Mouse (Mus musculus) neural tube, embryonic 12.5 days (tissue): ENCODE results near the gene Mien1. TPM values are rescaled to one million over a fixed set of nuclear protein-coding genes. Genes with fewer than 3 reads are reported as not detected.

Experiments used
- ATAC-seq: fragments of 200-750 bp; cut with Nextera tagmentation; 2 replicates; pipeline ENCODE4 v1.8.0; 2017; ENCODE audit warnings: low read depth, mild to moderate bottlenecking, moderate TSS enrichment, moderate library complexity; ENCODE audit not compliant: low FRiP score
- H3K27ac ChIP-seq: fragments of 300-500 bp; sonication (generic); 2 replicates; pipeline ENCODE4 v1.5.1; 2016
- H3K27me3 ChIP-seq: fragments of 300-500 bp; sonication (generic); replicated peaks from 2 replicates; pipeline ENCODE4 v1.6.1; 2016; ENCODE audit warnings: mild to moderate bottlenecking
- H3K36me3 ChIP-seq: fragments of 300-500 bp; sonication (generic); 2 replicates; pipeline ENCODE4 v1.6.1; 2016; ENCODE audit warnings: mild to moderate bottlenecking
- H3K4me1 ChIP-seq: fragments of 300-500 bp; sonication (generic); 2 replicates; pipeline ENCODE4 v1.6.1; 2016
- H3K4me2 ChIP-seq: fragments of 300-500 bp; sonication (generic); replicated peaks from 2 replicates; pipeline ENCODE4 v1.6.1; 2016; ENCODE audit warnings: mild to moderate bottlenecking
- H3K4me3 ChIP-seq: fragments of 300-500 bp; sonication (generic); 2 replicates; pipeline ENCODE4 v1.5.1; 2016
- H3K9ac ChIP-seq: fragments of 300-500 bp; sonication (generic); 2 replicates; pipeline ENCODE4 v1.6.1; 2016; ENCODE audit warnings: mild to moderate bottlenecking
- H3K9me3 ChIP-seq: fragments of 300-500 bp; sonication (generic); 2 replicates; pipeline ENCODE4 v1.6.1; 2016; ENCODE audit warnings: mild to moderate bottlenecking
- WGBS: fragments of 180-500 bp; shearing (Covaris S2); methylation state at CpG from one replicate; pipeline ENCODE4 v1.1.7; 2016; 5-methylcytosine and 5-hydroxymethylcytosine counted together
- polyA plus RNA-seq: library from polyadenylated mRNA; unstranded; fragments of >200 nt; fragmentation: Nextera tagmentation; extraction: Ambion mirVana; gene quantifications from 2 replicates; pipeline ENCODE4 v1.2.1, GENCODE M21; 2016

Gene Mien1
- polyA plus RNA-seq, 1 experiment from 2014 or later = 196 TPM

DNA sequence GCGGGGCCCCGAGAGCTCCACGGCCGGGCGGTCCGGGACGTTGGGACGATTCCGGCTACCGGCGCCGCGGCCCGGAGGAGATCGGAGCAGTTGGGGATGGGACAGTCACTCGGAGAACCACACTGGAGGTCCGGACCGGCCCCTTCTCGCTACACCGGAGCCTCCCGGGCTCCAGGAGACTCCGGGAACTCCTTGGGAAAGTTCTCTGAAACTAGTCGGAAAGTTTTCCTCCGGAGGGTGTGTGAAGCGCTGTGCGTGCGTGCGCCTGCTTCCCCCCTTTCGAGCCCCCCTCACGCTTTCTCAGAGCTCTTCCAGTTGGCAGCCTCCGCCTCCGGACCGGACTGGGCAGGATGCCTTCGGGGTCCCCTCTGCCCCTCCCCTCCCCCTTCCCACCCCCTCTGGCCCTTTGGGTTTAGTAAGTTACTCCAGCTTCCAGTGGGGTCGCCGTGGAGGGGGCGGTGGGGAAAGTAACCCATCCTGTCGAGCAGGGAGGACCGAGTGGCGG is 25.9 kb downstream of the Mien1 start:
- Histone ChIP-seq H3K36me3 (no peaks in the 10 kb centered on the region), H3K9me3 (no peaks in the 10 kb centered on the region), H3K4me3 (peak overlapping the region; percentile 72), H3K27ac (0 out of 2 replicates have a peak overlapping the region, but pooled peaks have one; percentile 37), H3K4me2 (peak overlapping the region; percentile 99), H3K4me1 (peaks cover 35% of the 10 kb centered on the region), H3K9ac (peak overlapping the region; percentile 84), H3K27me3 (peaks cover 18% of the 10 kb centered on the region)
- peak; percentile 49 for ATAC-seq
- under 1% methylated on average over 40 of the region's 40 CpGs for WGBS

DNA sequence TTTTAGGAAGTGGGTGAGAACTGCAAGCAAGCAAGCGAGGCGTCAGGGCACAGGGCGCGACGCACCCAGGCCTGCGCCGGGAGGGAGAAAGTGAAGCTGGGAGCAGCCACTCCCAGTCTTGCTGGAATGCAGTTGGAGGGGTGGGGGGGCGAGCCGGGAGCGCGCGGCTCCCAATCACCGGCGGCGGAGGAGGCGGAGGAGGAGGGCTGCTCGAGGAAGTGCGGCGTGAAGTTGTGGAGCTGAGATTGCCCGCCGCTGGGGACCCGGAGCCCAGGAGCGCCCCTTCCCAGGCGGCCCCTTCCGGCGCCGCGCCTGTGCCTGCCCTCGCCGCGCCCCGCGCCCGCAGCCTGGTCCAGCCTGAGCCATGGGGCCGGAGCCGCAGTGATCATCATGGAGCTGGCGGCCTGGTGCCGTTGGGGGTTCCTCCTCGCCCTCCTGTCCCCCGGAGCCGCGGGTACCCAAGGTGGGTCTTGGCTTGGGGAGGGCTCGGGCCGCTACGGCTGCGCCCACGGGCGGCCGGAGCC is 26.5 kb downstream of the Mien1 start, which contains the start of gene Erbb2:
Gene Erbb2, plus strand, starts transcription at position 198 of the 524 bp plus-strand sequence.
- Histone ChIP-seq H3K4me2 (peak within 1 kb of the TSS; percentile 99), H3K27ac (0 out of 2 replicates have a peak within 1 kb of the TSS, but pooled peaks have one; percentile 37), H3K9ac (peak within 1 kb of the TSS; percentile 84), H3K4me3 (peak within 1 kb of the TSS; percentile 72), H3K27me3 (peaks cover 18% of the 10 kb centered on the region), H3K36me3 (no peaks in the 10 kb centered on the region), H3K9me3 (no peaks in the 10 kb centered on the region), H3K4me1 (peaks cover 35% of the 10 kb centered on the region)
- peak; percentile 64 for ATAC-seq
- under 1% methylated on average over 41 of the region's 49 CpGs for WGBS

DNA sequence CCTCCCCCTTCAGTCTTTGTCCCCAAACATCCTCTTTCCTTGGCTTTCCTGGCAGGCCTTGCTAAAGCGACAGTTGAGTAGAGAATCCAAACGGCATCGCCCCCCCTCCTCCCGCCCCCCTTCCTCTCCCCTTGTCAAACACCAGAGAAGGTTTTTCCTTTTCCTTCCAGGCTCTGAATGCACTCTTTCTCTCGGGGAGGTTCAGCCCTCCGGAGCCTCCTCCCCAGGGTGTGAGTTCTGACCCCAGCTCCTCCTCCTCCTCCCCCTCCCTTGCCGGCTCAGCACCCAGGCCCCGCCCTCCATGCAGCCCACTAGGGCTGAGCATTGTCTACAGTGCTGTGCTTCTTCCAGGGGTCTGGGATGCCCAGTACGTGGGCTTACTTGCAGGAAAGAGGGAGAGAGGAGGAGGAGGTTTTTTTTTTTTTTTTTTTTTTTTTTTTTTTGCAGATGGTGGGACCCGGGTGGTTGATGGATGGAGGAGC is 29.4 kb downstream of the Mien1 start:
- Histone ChIP-seq H3K4me3 (no peak overlapping the region), H3K36me3 (no peaks in the 10 kb centered on the region), H3K9ac (no peak overlapping the region), H3K4me2 (peak overlapping the region; percentile 39), H3K9me3 (no peaks in the 10 kb centered on the region), H3K27ac (no peak overlapping the region), H3K4me1 (peaks cover 34% of the 10 kb centered on the region), H3K27me3 (peaks cover 21% of the 10 kb centered on the region)
- no peak for ATAC-seq
- 2% methylated on average over 10 of the region's 10 CpGs for WGBS

DNA sequence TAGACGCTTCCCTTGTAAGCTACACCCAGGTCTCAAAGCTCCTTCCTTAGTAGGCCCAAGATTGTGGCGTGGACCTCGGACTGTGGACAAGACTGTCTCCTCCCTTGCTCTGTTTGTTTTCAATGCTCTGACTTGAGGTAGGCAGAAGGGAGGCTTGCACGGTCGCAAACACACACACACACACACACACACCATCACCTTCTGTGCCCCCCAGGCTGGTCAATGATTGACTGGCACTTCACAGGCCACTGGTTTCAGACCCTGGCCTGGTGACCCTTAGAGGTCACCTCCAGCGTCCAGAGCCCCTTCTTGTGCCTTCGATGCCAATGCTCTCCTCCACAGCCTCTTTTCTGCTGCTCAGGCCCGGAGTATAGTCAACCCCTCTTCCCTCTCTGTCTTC is 29.9 kb downstream of the Mien1 start:
- no peaks in the 10 kb centered on the region for H3K36me3 ChIP-seq
- ATAC-seq = no peak
- H3K27me3 ChIP-seq = peaks cover 21% of the 10 kb centered on the region
- no peaks in the 10 kb centered on the region for H3K9me3 ChIP-seq
- no peak overlapping the region for H3K27ac ChIP-seq
- H3K4me2 ChIP-seq = peak overlapping the region; percentile 39
- H3K4me3 ChIP-seq = no peak overlapping the region
- no peak overlapping the region for H3K9ac ChIP-seq
- 46% methylated on average over 8 of the region's 8 CpGs for WGBS
- peaks cover 28% of the 10 kb centered on the region for H3K4me1 ChIP-seq

DNA sequence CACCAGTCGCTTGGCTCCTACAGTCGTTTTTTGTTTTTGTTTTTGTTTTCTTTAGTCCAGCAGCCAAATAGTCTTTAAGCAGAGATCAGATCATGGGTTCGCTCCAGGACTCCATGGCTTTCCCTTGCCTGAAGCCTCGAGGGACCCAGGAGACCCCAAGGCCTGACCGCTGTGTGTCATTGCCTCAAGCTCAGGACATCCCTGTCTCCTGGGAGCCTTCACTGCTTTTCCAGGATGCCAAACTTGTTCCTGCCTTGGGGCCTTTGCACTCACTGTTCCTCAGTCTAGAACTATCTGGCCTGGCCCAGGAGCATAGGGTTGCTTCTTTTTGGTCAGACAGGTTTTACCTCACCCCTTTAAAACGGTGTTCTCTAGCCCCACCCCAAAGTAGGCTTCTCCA is 32.2 kb downstream of the Mien1 start:
- H3K4me2 ChIP-seq = no peak overlapping the region
- H3K4me3 ChIP-seq = no peak overlapping the region
- no peaks in the 10 kb centered on the region for H3K36me3 ChIP-seq
- H3K9me3 ChIP-seq = no peaks in the 10 kb centered on the region
- peaks cover 8% of the 10 kb centered on the region; the same call in 1 of the 2 replicates for H3K4me1 ChIP-seq
- no peak overlapping the region for H3K27ac ChIP-seq
- peaks cover 12% of the 10 kb centered on the region for H3K27me3 ChIP-seq
- no peak for ATAC-seq
- WGBS = 76% methylated on average over 6 of the region's 6 CpGs
- no peak overlapping the region for H3K9ac ChIP-seq

DNA sequence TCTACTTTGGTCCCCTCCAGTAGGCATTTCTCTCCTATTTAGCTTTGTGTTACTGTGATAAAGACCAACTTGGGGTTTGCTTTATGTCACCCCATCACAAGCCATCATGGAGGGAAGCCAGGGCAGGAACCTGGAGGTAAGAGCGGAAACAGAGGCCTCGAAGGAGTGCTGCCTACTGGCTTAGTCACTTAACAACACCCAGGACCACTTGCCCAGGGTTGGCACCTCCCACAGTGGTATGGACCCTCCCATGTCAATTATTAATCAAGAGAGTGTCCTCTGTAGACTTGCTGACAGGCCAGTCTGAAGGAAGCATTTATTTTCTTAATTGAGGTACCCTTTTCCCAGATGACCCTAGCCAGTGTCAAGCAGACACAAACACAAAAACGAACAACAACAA is 38.0 kb downstream of the Mien1 start:
- peaks cover 8% of the 10 kb centered on the region for H3K4me1 ChIP-seq
- H3K27me3 ChIP-seq = peaks cover 3% of the 10 kb centered on the region
- no peaks in the 10 kb centered on the region for H3K36me3 ChIP-seq
- ATAC-seq = no peak
- WGBS = 64% methylated on average over 3 of the region's 3 CpGs
- no peaks in the 10 kb centered on the region for H3K9me3 ChIP-seq
- H3K27ac ChIP-seq = no peak overlapping the region
- H3K4me3 ChIP-seq = peak overlapping the region; percentile 63
- peak overlapping the region; percentile 66; the same call in 1 of the 2 replicates for H3K9ac ChIP-seq
- peak overlapping the region; percentile 74 for H3K4me2 ChIP-seq

DNA sequence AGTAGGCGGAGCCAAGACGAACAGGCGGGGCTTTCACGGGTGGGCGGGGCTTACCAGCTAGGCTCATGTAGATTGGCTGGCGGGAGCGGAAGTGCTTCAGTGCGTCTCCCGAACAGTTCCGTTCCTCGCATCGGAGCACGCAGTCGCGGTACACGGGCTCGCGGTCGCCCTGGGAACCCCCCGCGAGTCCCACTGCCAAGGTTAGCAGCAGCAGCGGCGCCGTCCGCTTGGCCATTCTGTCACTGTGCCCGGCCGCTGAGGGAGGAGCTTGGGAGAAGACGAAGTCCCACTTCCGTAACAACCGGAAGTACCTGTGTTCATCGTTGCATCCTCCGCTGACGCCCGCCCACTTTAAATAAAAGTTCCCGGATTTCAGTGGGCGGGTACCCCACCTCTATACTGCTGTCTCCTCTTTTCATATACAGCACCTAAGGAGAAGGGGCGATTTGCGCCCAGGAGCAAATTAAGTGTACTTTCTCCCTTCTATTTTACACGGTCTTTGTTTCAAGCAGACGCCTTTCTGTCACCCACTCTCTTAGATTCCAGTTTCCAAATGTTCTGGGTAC is 38.5 kb downstream of the Mien1 start, which contains the start of gene Pgap3:
Gene Pgap3, minus strand, starts transcription at position 330 of the 566 bp plus-strand sequence.
- peak; percentile 92 for ATAC-seq
- Histone ChIP-seq H3K4me3 (peak within 1 kb of the TSS; percentile 63), H3K36me3 (no peaks in the 10 kb centered on the region), H3K4me1 (peaks cover 8% of the 10 kb centered on the region), H3K4me2 (peak within 1 kb of the TSS; percentile 74), H3K27me3 (peaks cover 3% of the 10 kb centered on the region), H3K9me3 (no peaks in the 10 kb centered on the region), H3K9ac (peak within 1 kb of the TSS; percentile 66), H3K27ac (peak within 1 kb of the TSS; percentile 89)
- 1% methylated on average over 40 of the region's 40 CpGs for WGBS

DNA sequence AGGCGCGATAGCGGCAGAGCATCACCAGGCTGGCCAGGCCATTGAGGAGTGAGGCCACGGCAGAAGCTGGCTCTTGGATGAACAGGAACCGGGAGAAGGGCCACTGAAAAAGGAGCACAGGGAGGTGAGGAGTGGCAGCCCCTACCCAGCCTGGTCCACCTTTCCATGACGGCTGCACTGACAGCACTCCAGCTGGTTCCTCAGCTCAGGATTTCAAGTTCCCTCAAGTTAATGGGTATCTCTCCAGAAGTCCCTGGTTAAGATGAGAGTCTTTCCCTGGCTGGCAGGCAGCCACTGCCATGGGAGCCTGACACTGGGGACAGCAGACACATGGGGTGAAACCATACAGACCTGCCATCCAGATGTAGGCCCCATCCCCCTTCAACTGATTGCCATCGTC is 40.8 kb downstream of the Mien1 start:
- no peak overlapping the region for H3K27ac ChIP-seq
- no peak overlapping the region for H3K4me3 ChIP-seq
- WGBS = 91% methylated on average over 7 of the region's 7 CpGs
- H3K36me3 ChIP-seq = no peaks in the 10 kb centered on the region
- no peak for ATAC-seq
- H3K4me2 ChIP-seq = no peak overlapping the region
- H3K27me3 ChIP-seq = no peaks in the 10 kb centered on the region; the same call in 1 of the 2 replicates
- H3K9ac ChIP-seq = no peak overlapping the region
- H3K4me1 ChIP-seq = peaks cover 20% of the 10 kb centered on the region
- no peaks in the 10 kb centered on the region for H3K9me3 ChIP-seq

DNA sequence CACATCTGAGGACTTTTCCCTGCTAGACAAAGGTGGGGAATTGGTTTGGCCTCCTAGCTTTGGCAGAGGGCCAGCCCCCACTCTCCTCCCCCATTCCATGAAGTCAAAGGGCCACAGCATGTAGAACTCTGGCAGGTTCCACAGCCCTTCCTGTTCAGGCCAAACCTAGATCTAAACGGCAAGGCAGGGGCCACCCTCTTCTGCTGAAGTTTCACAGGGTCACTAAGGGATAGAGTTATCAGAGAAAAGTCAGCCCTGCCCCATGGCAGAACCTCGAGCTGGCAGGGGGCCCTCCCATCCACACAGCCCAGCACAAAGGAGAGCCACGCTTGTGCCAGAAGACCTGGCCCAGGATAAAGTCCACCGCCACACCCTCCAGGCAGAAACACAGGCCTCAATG is 43.8 kb downstream of the Mien1 start:
- ATAC-seq = no peak
- Histone ChIP-seq H3K4me2 (no peak overlapping the region), H3K27me3 (peaks cover 21% of the 10 kb centered on the region), H3K4me3 (no peak overlapping the region), H3K4me1 (peaks cover 17% of the 10 kb centered on the region; the same call in 1 of the 2 replicates), H3K9me3 (no peaks in the 10 kb centered on the region), H3K9ac (no peak overlapping the region), H3K36me3 (no peaks in the 10 kb centered on the region), H3K27ac (no peak overlapping the region)
- WGBS = 67% methylated on average over 4 of the region's 4 CpGs

DNA sequence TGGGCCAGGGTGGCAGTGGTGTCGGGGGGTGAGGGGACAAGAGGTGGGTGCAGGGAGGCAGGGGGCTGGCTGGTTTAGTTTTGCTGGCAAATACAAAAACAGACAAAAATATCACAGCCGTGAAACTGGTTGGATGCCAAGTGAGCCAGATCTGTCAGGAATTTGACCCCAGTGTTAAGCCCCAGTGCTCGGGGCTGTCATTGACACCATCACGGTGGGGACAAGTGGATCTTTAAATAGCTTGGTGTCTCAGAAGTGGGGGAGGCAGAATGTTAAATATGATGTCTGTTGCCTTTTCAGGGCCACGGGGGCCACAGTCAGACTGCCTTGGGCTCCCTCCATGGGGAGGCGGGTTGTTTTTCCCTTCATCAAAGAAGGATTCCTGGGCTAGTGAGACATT is 44.5 kb downstream of the Mien1 start:
- H3K9me3 ChIP-seq = no peaks in the 10 kb centered on the region
- H3K4me1 ChIP-seq = peaks cover 13% of the 10 kb centered on the region; the same call in 1 of the 2 replicates
- H3K27me3 ChIP-seq = peaks cover 22% of the 10 kb centered on the region
- H3K9ac ChIP-seq = no peak overlapping the region
- no peak overlapping the region for H3K27ac ChIP-seq
- no peaks in the 10 kb centered on the region for H3K36me3 ChIP-seq
- 59% methylated on average over 6 of the region's 6 CpGs for WGBS
- H3K4me2 ChIP-seq = no peak overlapping the region
- no peak overlapping the region for H3K4me3 ChIP-seq
- no peak for ATAC-seq

DNA sequence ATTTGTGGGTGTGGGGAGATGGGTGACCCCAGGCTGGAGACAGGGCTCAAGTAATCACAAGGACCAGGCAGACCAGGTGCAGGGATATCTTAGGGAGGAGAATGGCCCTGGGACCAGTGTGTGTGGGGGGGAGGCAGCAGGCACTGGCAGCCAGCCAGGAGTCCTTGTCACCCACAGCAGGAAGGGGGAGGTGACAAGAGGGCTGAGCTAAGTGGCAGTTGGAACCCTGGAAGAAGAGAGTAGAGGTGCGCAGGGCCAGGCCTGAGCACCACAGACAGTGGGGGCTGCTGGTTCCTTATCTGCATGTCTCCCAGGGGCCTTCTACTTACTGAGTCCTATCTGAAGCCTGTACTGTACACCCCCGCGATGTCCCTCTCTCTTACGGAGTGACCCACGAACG is 45.5 kb downstream of the Mien1 start:
- no peak overlapping the region for H3K9ac ChIP-seq
- 75% methylated on average over 6 of the region's 6 CpGs for WGBS
- H3K27me3 ChIP-seq = peaks cover 31% of the 10 kb centered on the region

DNA sequence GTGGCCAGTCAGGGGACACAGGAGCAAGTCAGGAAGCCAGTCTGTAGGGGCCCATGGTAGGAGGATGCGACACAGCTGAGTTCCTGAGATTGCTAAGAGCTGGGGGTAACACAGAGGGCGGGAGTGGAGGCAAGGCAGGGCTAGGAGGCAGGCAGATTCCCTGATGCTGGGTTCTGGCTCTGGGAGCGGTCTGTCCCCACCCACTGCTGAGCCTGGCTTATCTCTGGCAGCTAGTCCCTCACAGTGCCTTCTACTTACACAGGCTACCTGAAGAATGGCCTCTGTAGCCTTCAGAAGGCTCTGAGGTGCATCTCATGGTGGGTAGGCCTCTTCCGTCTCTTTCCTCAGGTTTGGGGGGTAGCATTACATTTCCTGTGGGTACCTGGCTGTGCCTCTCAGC is 46.1 kb downstream of the Mien1 start:
- Histone ChIP-seq H3K4me2 (no peak overlapping the region), H3K4me3 (no peak overlapping the region), H3K27ac (no peak overlapping the region), H3K36me3 (no peaks in the 10 kb centered on the region), H3K27me3 (peaks cover 38% of the 10 kb centered on the region), H3K9me3 (no peaks in the 10 kb centered on the region), H3K4me1 (peaks cover 18% of the 10 kb centered on the region; the same call in 1 of the 2 replicates), H3K9ac (no peak overlapping the region)
- 51% methylated on average over 4 of the region's 4 CpGs for WGBS
- no peak for ATAC-seq

More for the DNA sequence above, 45.5 kb downstream of the Mien1 start:
- no peak for ATAC-seq
- Histone ChIP-seq H3K27ac (no peak overlapping the region), H3K4me1 (peaks cover 18% of the 10 kb centered on the region; the same call in 1 of the 2 replicates), H3K36me3 (no peaks in the 10 kb centered on the region), H3K4me2 (no peak overlapping the region), H3K9me3 (no peaks in the 10 kb centered on the region), H3K4me3 (no peak overlapping the region)
